Mouse (Mus musculus): Measurements from ENCODE around the gene Chst11. TPM values are rescaled to one million over a fixed set of nuclear protein-coding genes. Genes with fewer than 3 reads are reported as not detected.

Gene Chst11
- polyA plus RNA-seq, 1 experiment = 6.1 TPM

DNA sequence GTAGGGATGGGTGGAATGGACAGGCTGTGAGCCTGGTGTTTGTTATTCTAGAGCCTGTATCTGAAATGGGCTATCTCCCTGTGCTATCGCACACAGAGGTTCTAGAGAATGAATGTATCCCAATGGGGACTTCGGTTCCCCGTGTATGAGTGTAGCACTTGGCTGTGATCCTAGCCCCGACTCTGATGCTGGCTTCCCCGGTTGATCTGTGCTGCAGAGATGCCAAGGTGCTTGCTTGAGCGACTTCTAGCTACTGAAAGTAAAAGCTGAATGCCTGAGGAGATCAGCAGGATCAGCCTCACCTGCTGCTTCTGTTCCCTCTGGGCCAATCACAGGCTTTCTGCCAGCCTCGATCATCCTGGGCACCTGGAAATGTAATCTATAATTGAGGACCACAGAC lies 91.5 kb downstream of the Chst11 start:
- DNase-seq (ENCODE audit: low spot score) = no peak

DNA sequence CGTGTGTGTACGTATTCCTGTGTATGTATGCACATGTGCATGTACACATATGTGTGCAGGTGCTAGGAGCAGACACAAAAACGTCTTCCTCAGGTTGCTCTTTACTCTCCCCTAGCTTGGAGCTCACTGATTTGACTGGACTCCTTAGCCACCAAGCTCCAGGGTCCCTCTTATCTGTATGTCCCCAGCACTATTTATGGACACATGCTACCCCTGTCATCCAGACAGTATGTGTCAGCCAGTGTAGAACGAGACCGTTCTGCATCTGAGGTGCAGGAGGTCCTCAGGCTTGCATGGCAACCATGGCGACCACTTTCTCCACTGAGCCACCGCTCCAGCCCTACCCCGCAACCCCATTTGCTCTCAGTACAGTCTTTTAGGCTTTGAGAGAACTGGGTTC lies 93.4 kb downstream of the Chst11 start:
- DNase-seq (ENCODE audit: low spot score) = no peak

DNA sequence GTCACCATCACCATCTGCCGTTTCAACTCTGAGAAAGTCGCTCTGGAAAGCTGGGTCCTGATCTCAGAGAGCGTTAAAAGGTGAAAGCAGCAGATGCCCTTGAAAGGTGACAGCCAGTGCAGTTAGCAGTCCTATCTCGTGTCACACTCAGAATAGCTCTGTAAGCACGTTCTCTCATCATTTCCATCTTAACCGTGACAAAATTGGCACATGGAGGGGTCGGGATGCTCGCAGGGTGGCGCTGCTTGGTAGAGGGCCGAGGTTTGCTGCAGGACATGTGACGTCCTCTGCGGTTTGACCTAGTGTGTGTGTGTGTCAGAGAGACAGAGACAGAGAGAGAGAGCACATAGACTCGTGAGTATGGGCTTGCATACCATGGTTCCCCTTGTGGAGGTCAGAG lies 94.5 kb downstream of the Chst11 start:
- no peak for DNase-seq (ENCODE audit: low spot score)

DNA sequence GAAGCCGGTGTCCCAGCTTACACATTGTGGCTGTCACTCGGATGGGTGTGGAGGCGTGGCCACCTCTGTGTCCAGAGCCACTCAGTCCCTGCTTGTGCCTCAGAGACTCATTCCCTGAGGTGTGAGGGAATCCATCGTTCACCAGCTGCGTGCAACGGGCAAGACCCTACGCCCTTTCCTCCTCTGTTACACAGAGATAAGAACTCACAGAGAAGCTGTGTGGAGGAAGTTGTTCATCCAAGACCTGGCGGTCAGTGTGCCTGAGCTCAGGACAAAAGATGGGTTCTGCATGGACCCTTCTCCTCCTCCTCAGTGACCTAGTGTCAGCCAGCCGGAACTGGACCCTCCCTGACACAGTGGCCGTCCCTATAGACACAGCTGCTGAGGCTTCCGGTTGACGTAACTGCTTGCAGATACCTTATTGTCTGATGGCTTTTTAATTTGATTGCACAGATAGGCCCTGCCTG lies 95.0 kb downstream of the Chst11 start:
- no peak for DNase-seq (ENCODE audit: low spot score)

DNA sequence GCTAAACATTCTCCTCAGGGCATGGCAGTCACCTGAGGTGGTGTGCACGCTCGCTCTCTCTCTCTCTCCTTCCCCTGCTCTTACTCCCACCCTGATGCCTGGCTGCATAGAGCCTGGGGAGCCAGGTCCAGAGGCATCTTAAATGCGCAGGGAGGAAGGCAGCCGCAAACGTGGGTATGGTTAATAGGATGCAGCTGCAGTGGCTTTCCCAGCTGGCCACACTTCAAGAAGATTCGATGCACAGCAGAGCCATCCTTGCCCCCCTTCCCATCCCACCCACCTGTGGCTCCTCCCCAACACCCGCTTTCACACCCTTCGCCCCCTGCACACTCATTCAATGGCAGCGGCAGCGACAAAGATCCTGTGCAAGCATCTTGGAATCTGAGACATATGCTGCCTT lies 95.6 kb downstream of the Chst11 start:
- no peak for DNase-seq (ENCODE audit: low spot score)

DNA sequence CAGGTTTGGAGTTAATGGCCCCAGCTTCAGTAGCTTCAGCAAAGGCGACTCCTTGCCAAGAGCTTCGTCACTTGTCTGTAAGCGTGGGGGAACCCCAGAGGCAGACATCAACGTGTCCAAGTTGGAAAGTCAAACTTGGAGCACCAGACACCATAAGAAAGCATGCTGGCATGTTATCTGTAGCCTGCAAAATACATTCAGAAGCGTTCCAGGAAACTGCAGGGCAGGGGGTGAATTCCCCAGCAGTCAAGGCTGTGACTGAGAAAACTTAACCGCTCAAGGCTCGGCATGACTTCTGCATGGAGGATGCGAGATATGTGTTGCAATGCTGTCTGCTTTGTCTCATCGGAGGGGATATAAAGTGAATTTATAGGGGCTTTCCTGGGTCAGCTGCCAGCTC lies 98.6 kb downstream of the Chst11 start:
- DNase-seq (ENCODE audit: low spot score) = no peak

DNA sequence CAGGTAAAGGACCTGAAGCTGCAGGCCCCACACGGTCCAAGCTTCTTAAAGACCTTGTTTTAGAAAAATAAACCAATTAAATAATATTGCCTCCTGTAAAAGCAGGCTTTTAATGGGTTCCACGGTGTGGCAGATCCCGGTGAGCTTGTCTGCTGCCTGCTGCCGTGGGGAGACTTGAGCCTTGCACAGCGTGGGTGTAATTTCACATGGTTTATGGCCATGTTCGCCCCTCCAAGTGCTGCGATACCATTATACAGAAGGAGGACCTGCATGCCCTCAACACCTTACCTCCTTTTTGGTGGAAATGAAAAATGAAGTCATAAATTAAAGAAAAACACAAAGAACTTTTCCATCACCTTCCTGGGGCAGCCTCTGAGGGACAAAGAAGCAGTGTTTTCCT lies 103.0 kb downstream of the Chst11 start:
- DNase-seq (ENCODE audit: low spot score) = no peak

DNA sequence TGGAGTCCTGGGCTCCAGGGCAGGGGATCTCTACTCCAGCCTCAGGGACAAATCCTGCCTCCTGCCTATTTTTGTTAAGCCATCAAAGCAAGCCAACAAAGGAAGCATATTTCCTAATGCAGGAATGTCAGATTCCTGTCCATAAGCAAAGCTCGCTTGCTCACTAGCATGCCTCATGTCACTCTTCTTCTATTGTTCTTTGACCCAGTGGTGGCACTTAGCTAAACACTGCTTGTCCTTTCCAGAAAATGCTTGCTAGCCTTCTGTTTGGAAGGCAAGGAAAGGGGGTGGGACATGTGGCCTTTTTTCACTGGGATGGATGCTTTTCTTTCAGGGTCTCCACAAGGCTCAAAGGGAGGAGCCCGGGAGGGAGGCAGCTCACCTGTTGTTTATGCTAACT lies 103.5 kb downstream of the Chst11 start:
- no peak for DNase-seq (ENCODE audit: low spot score)

DNA sequence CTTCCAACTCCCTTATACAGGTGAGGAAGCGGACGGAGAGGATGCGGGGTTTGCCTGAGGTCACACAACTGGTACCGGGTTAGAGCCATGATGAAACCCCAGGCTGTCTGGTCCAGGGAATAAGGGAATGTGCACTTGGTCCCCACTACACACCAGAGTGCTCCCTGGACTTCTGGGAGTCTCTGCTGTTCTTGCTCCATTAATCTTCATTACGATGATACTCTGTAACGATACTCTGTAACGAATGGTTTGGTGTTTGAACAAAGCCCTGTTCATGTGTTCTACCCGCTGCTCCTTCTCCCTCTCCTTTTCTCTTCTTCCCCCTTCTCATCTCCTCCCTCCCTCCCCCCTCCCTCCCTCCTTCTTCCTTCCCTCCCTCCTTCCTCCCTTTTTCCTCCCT lies 104.9 kb downstream of the Chst11 start:
- no peak for DNase-seq (ENCODE audit: low spot score)

DNA sequence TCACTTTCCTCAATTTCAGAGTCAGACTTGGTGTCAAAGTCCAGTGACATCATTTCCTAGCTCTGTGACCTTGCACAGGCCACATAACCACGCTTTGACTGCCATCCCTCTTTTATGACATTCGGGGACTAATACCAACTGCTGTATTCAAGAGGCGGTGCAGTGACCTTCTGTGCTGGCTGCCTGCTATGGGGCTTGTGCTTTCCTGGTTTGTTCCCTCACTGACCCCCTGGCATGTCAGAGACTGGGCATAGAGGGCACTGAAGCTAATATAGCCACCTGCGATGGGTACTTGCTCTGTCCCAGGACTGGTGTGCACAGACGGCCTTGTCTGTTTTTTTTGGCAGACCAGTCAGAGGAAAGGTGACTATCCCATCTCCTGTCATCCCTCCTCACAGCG lies 108.4 kb downstream of the Chst11 start:
- no peak for DNase-seq (ENCODE audit: low spot score)

DNA sequence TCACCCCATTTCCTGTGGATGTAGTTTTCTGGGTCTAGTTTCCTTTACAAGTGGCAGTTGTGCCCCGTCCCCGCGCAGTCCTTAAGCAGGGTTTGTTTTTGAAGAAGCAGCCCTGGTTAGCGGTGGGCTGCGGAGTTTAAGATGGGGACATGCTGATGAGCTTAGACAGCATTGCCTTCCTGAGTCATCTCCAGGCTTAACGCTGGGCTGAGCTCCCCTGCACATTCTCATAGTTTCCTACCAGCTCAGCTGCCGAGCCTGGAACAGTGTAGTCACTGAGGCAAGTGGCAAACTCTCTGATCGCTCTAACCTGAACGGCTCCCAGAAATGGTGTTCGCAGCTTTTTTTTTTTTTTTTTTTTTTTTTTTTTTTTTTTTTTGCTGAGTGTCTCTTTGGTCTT lies 109.0 kb downstream of the Chst11 start:
- no peak for DNase-seq (ENCODE audit: low spot score)

DNA sequence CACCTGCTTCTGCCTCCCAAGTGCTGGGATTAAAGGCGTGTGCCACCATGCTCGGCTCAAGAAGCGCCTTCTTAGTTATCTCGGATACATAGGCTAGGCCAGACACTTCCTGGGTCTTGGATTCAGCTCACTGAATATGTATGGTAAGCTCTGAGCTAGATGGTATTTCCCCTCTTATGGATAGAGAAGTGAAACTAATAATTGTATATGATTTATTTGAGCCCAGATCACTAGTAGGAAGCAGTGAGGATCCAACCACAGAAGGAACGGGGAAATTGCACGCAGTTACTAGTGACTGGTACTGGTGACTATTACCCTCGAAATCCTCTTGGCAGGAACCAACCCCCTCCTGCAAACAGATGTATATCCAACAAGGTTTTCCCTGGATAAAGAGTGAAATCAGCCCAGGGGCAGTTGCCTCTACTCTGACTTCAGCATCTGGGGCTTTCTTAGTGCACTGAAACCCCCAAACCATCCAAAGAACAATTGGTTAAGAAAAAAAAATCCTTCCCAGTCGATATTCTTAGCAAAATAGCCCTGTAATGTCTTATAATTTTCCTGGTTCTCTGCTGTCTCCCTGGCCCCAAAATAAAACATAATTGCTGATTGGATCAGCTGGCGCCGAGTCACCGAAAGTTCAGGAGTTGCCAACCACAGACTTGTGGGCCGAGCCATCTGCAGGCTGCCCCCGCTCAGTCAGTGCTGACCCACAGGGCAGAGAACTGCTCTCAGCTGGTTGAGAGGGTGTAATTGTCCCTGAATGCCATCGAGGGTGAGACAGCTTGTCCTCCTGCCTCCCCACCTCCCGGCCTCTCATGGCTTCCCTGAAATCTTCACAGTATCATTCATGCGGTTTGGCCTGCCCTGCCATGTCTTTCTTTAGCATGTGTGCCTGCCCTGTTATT lies 109.8 kb downstream of the Chst11 start:
- DNase-seq (ENCODE audit: low spot score) = no peak

DNA sequence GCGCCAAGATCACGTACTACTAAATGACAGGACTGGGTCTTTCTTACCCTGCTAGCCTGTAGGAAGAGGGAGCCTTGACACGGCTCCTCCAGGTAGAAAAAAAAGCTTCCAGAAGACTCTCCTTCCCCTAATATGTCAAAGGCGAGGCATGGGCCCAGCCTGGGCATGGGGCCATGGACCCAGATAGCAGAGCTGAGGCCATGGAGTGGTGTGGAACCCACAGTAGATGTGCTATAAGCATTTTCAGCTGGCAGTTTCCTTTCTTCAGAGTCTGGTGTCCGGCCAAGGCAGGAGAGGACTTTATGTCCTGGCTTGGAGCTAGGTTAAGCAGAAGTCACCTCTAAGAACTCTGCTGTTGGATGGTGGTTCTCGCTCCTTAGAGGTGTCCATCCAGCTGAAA lies 111.0 kb downstream of the Chst11 start:
- no peak for DNase-seq (ENCODE audit: low spot score)

DNA sequence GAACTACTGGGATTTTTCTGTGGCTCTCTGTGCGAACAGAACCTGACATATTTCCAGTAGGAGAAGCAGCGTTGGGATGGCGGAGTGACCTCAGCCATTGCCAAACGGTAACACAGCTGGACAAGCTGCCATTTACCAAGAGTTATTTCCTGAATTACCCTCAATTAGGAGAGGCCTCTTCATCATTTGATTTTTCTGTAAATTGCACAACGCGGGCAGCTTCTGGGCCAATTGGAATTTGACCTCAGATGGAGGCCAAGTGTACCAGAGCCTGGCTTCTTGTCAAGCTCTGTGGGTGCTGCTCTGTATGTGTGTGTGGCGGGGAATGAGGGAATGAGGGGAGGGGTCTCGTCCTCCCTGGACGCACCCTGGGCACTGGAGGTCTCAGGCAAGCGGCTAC lies 113.6 kb downstream of the Chst11 start:
- DNase-seq (ENCODE audit: low spot score) = no peak

DNA sequence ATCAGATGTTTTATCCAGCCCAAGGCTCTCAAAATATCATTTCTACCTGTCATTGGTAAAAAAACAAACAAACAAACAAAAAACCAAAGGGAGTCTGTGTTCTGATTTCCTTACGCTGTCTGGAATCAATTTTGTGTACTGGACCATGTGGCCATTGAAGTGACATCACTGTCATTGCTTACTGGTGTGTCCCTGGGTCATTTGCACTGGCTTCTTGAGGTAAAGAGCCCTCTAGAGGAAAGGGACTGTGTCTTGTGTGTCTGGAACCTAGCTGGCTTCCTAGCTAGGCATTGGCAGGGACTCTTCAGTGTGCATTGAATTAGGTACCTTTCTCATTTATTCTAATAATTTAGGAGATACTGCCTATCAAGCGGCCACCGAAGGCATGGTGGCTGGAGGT lies 114.4 kb downstream of the Chst11 start:
- DNase-seq (ENCODE audit: low spot score) = no peak

DNA sequence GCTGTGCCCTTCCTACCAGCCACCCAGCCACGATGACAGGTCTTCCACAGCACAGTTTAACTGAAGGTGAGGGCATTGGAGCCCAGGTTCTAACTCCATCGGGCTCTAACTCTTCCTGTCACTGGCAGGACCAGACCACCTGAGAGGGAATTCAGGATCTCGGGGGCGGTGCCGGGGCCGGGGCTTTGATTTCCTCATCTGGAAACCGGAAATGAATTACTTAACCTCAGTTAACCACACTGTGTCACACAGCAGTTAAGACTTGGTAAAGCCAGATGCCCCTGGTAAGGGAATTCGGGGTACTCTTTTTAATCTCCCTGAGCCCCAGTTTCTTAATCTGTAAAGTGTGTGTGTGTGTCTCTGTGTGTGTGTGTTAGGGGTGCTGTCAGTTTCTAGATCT lies 115.6 kb downstream of the Chst11 start:
- no peak for DNase-seq (ENCODE audit: low spot score)

DNA sequence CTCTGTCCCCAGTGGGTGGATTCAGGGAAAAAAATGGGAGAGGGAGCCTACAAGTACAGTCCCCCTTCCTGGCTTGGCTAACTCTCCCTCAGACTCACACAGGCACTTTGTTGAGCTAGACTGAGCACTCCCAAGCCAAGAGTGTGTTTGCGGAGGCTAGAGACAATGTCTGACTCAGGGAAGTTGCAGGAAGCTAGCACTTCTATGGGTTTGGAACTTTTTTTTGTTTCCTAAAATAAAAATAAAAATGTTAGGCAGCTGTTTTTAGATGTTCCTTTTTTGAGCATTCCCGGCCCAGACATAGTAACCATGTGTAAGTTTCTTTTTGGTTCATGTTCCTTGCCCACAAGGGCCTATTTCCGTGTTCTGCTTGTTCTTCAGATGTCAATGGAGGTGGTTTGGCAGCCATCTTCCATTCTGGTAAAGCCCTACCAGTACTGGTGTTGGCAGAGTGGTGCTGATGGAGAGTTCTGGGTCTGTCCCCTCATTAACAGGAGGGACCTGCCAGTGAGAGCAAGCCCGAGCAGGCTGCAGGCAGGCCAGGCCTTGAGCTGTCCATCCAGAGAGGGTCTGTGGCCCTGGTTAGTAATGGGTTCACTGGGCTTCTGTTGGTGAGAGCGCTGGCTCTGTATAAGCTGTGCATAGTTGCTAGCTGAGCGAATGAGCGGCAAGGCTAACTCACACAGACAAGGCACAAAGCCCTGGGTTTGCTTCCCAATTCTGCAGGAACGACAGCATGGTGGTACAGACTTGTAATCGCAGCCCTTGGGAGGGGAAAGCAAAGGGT lies 116.3 kb downstream of the Chst11 start:
- no peak for DNase-seq (ENCODE audit: low spot score)

DNA sequence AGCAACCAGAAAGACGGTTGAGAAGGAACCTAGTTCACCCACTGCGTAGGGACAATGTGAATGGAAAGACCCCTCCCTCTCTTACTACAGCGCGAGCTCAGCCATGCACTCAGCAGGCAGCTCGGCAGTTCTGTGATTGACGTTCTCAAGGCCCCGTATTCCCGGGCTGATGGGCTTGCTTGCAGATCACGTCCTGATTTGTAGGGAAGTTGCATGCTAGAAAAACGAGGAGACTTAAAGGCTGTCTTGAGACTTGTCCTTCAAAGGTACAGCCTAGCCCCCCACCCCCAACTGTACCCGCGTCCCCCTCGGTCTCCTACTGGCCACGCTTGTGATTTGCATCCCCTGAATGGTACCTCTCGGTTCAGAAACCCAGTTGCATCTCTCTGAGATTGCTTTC lies 117.4 kb downstream of the Chst11 start:
- DNase-seq (ENCODE audit: low spot score) = no peak

DNA sequence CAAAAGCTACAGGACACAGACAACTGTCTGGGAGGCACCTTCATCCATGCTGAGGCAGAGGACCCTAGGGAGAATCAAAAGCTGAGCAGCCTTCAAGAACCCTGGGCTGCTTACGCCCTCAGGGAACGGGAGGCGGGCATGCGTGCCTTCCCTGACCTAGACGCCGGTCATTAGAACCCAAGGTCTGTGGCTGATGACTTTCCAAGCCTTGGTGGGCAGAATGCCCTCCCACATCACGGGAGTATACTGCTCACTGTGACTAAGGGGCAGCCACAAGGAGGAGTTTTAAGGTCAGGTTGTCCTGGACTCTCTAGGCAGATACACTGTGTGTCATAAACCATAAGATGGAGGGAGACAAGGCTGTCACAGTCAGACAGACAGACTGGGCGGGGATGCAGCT lies 118.9 kb downstream of the Chst11 start:
- DNase-seq (ENCODE audit: low spot score) = no peak

DNA sequence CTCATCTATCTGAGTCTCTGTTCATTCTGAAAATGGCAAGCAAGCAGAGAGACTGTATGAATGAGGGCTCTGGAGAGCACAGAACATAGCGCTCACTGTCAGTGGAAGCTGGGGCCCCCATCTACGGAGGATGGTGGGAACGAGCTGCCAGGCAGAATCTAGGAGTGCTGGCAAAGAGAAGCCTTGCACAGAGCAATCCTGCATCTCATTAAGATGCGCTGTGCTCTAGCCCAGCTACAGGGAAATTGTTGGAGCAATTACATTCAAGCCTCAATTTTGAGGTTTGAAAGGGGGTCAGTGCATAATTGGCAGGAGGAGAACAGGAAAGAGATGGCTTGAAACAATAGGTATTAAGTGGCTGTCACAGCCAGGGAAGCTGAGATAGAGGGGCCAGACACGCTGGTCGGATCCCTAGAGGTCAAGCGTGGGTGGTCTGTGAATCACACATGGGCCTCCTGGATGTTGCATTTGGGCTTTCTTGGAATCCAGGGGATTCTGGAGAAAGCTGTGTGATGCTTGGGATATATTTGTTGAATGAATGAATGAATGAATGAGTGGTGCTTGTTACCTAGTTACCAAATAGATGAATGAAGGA lies 121.0 kb downstream of the Chst11 start:
- no peak for DNase-seq (ENCODE audit: low spot score)

DNA sequence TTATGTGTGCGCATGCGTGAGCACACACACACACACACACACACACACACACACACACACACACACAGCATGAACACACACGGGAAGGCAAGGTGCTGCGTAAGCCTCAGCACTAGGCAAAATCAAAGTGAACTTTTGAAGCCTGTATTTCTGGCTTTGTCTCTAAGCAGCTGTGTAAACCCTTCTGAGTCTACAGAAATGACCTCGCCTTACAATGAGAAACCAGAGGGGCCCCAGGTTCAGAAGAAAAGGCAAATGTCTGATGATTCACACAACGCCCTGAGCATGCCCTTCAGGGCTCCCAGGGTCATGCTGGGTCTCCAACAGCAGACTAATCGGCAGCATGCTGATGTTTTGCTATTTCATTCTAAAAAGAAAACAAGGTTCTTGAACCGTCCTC lies 122.1 kb downstream of the Chst11 start:
- DNase-seq (ENCODE audit: low spot score) = no peak

DNA sequence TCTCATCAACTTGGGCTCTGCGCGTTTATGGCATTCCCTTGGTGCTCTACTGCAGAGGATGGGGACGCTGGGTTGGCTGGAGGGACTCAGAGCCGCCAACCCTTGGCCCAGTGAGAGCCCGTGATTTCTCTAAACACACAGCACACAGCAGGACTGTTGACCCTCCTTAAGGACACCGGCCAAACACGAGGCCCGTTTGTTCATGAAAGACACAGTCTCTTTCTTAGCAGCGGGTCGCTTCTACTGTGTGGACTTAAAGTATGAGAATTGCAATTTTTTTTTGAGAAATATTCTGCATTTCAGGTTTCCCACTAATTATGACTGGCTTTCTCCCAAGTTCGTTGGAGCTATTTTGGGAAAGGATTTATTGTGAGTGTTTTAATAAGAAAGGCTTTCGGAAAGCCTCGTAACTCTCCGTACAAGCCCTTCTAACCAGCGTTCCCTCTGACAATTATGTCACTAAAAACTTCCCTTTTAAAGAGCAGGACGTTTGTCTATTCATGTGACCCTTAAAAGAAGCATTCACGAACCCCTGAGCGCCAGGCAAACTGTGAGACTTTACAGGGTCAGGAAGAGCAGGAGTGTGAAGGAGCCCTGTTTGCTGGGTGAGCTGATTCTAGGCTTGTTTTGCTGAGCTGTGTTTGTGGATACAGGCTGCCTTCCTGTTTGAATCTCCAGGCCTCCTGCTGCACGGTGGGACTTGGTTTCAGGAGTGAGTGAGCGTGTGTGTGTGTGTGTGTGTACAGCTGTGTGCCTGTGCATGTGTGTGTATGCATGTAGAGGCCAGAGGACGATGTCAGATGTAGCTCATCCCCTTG lies 122.8 kb downstream of the Chst11 start:
- DNase-seq (ENCODE audit: low spot score) = no peak
